In the genomic region with DNA sequence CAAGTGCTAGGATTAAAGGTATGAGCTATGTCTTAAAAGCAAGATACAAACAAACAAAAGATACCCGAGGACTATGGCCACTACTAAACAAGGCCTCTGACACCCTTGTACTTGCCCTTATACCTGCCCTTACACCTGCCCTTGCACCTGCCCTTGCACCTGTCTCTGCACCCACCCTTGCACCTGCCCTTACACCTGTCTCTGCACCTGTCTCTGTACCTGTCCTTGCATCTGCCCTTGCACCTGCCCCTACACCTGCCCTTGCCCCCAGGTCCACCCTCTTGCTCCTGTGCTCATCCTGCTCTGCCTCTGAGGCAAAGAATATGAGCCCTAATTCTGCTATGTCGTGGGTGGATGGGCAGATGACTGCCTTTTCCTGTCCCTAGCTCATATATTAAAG, we compare ENCODE assay signal across 24 mouse cellular contexts.
"Had no signal": no experiment of that assay in that cellular context is flagged by ENCODE, and none has a peak within 500 bp of the region (broad histone marks: within the 10 kb centered on the region; RNA-seq: fewer than 3 reads in every experiment).

No protein-coding gene starts in this region.

- ATAC-seq: hindbrain, embryonic 16.5 days; inflammation-experienced regulatory T-cells, adult 6 months; intestine, embryonic 15.5 days; intestine, postnatal 0 days had no signal

- H3K27ac ChIP-seq: gastrocnemius, adult 2 months; heart, embryonic 10.5 days; hindbrain, embryonic 10.5 days; hindbrain, embryonic 12.5 days; hindbrain, embryonic 14.5 days; intestine, embryonic 15.5 days; layer of hippocampus, adult 2 months; left cerebral cortex, adult 2 months; limb, embryonic 10.5 days; limb, embryonic 12.5 days had no signal

- H3K36me3 ChIP-seq: heart, embryonic 10.5 days; heart, embryonic 12.5 days; hindbrain, embryonic 10.5 days; hindbrain, embryonic 12.5 days; intestine, embryonic 15.5 days; limb, embryonic 10.5 days; limb, embryonic 12.5 days had no signal

- H3K4me1 ChIP-seq: heart, embryonic 12.5 days had no signal

- DNase-seq: gastrocnemius, adult 2 months; gastrocnemius, postnatal 10 days; gastrocnemius, postnatal 25 days; heart, adult 18-20 months; heart, postnatal 10 days; heart, postnatal 4 days; kidney, adult 18-20 months; kidney, adult 8-10 months; kidney, postnatal 10 days; kidney, postnatal 25 days; kidney, postnatal 4 days had no signal

- H3K4me2 ChIP-seq: heart, embryonic 12.5 days; hindbrain, embryonic 12.5 days; hindbrain, embryonic 14.5 days; intestine, embryonic 15.5 days; limb, embryonic 12.5 days had no signal

- H3K9me3 ChIP-seq: heart, embryonic 10.5 days; heart, embryonic 12.5 days; hindbrain, embryonic 10.5 days; hindbrain, embryonic 12.5 days; intestine, embryonic 15.5 days; limb, embryonic 10.5 days; limb, embryonic 12.5 days had no signal

- H3K4me3 ChIP-seq: gastrocnemius, adult 2 months; heart, embryonic 10.5 days; heart, embryonic 12.5 days; hindbrain, embryonic 10.5 days; hindbrain, embryonic 12.5 days; intestine, embryonic 15.5 days; layer of hippocampus, adult 2 months; left cerebral cortex, adult 2 months; limb, embryonic 10.5 days; limb, embryonic 12.5 days had no signal

- H3K9ac ChIP-seq: heart, embryonic 12.5 days; hindbrain, embryonic 12.5 days; hindbrain, embryonic 14.5 days; intestine, embryonic 15.5 days; limb, embryonic 12.5 days had no signal
